ENCODE assay signal across 8 mouse cellular contexts in genomic region chr13:70840161-70840560, GRCm38 (mm10). TPM values are rescaled to one million over a fixed set of nuclear protein-coding genes. Genes with fewer than 3 reads are reported as not detected.
DNase-seq lines count a peak whose midpoint lies in the region; ATAC-seq and TF ChIP-seq lines count a peak whose summit lies in the region.
"Had no signal": no experiment of that assay in that cellular context is flagged by ENCODE, and none has a peak within 500 bp of the region (broad histone marks: within the 10 kb centered on the region; RNA-seq: fewer than 3 reads in every experiment).

No protein-coding gene starts in this region.

- H3K27me3 ChIP-seq in intestine, embryonic 15.5 days (replicated peaks): peaks cover 21% of the 10 kb centered on the region
- peaks cover 35% of the 10 kb centered on the region for H3K27me3 ChIP-seq in midbrain, embryonic 10.5 days (ENCODE audit: low read depth, poor library complexity, severe bottlenecking)
- H3K27me3 ChIP-seq in small intestine, adult 2 months (ENCODE audit: control insufficient read depth, insufficient read depth, low read length): peaks cover 5% of the 10 kb centered on the region; the same call in 1 of the 2 replicates

- no peak for TF ChIP-seq POLR2A in small intestine, adult 2 months (IDR thresholded peaks at IDR 0.05; ENCODE audit: low read depth, low read length)

- peak overlapping the region; percentile 39; the same call in 1 of the 2 replicates for H3K4me2 ChIP-seq in intestine, embryonic 15.5 days (replicated peaks)
- H3K4me2 ChIP-seq: liver, embryonic 13.5 days had no signal

- WGBS in intestine, embryonic 15.5 days: 7% methylated on average over 6 of the region's 6 CpGs
- WGBS in midbrain, embryonic 10.5 days: 9% methylated on average over 6 of the region's 6 CpGs
- 3% methylated on average over 6 of the region's 6 CpGs for WGBS in small intestine, adult 2 months

- H3K36me3 ChIP-seq in intestine, embryonic 15.5 days: no peaks in the 10 kb centered on the region
- no peaks in the 10 kb centered on the region for H3K36me3 ChIP-seq in midbrain, embryonic 10.5 days
- H3K36me3 ChIP-seq in small intestine, adult 2 months (ENCODE audit: control insufficient read depth, insufficient read depth, low read length): no peaks in the 10 kb centered on the region
- H3K36me3 ChIP-seq: liver, embryonic 13.5 days had no signal

- no peak overlapping the region for H3K4me3 ChIP-seq in intestine, embryonic 15.5 days (replicated peaks)
- H3K4me3 ChIP-seq in left cerebral cortex, adult 2 months: peak overlapping the region; percentile 59
- H3K4me3 ChIP-seq in midbrain, embryonic 10.5 days: no peak overlapping the region
- H3K4me3 ChIP-seq in small intestine, adult 2 months (ENCODE audit: low read depth, low read length): no peak overlapping the region
- H3K4me3 ChIP-seq: liver, embryonic 13.5 days had no signal

- no peak overlapping the region for H3K9ac ChIP-seq in intestine, embryonic 15.5 days
- H3K9ac ChIP-seq: liver, embryonic 13.5 days had no signal

- peak; percentile 91 for TF ChIP-seq CTCF in left cerebral cortex, adult 2 months (IDR thresholded peaks at IDR 0.05)
- TF ChIP-seq CTCF in small intestine, adult 2 months (IDR thresholded peaks at IDR 0.05; ENCODE audit: extremely low read depth, insufficient read length, insufficient replicate concordance, low read depth, low read length): peak; percentile 59; the same call in 1 of the 2 replicates

- ATAC-seq in intestine, embryonic 15.5 days: peak; percentile 52; the same call in 1 of the 2 replicates

- H3K4me1 ChIP-seq in intestine, embryonic 15.5 days (replicated peaks): peaks cover 8% of the 10 kb centered on the region
- peaks cover 20% of the 10 kb centered on the region for H3K4me1 ChIP-seq in midbrain, embryonic 10.5 days
- H3K4me1 ChIP-seq in small intestine, adult 2 months (ENCODE audit: control insufficient read depth, insufficient read depth, insufficient read length, low read length): peaks cover 18% of the 10 kb centered on the region
- H3K4me1 ChIP-seq: liver, embryonic 13.5 days had no signal

- H3K9me3 ChIP-seq in intestine, embryonic 15.5 days: no peaks in the 10 kb centered on the region
- no peaks in the 10 kb centered on the region for H3K9me3 ChIP-seq in midbrain, embryonic 10.5 days (replicated peaks)
- H3K9me3 ChIP-seq: liver, embryonic 13.5 days had no signal

- peak; percentile 62 for DNase-seq in adrenal gland, adult 2 months
- DNase-seq in cerebellum, adult 8-10 months: peak; percentile 41
- DNase-seq in frontal cortex, adult 2 months (ENCODE audit: extremely low spot score in 1 of 2, low spot score in 1 of 2): peak; percentile 49 to 91
- peak; percentile 78 for DNase-seq in left cerebral cortex, adult 2 months (ENCODE audit: extremely low spot score in 1 of 2, low spot score in 2 of 2)
- peak; percentile 70 for DNase-seq in midbrain, embryonic 10.5 days (ENCODE audit: low spot score)
- DNase-seq: liver, embryonic 13.5 days had no signal

- intact Hi-C loops in left cerebral cortex, adult 2 months (cut with DNase I): loop anchor here (1.0 to 5.0 kb wide), 3 partner anchors 73 to 197 kb away; no protein-coding TSS in a partner anchor

- no peak overlapping the region for H3K27ac ChIP-seq in intestine, embryonic 15.5 days
- no peak overlapping the region for H3K27ac ChIP-seq in left cerebral cortex, adult 2 months
- H3K27ac ChIP-seq in midbrain, embryonic 10.5 days (replicated peaks): no peak overlapping the region
- no peak overlapping the region for H3K27ac ChIP-seq in small intestine, adult 2 months (ENCODE audit: insufficient read depth, low read depth, low read length)
- H3K27ac ChIP-seq: liver, embryonic 13.5 days had no signal

RNA-seq across cellular contexts. Expression of gene Adamts16, which starts 1.4 kb away (rescaled TPM):
- total RNA-seq in adrenal gland, adult 2 months (2021): under 1 TPM; 0.17 to 0.29 TPM
- polyA plus RNA-seq in adrenal gland, adult 2 months (2012; rRNA removed): 0.38 and 0.46 TPM in 2 replicates
- polyA plus RNA-seq in frontal cortex, adult 2 months (2012; rRNA removed): 3.6 and 5.1 TPM in 2 replicates
- 1.7 and 1.9 TPM in 2 replicates for polyA plus RNA-seq in intestine, embryonic 15.5 days (2015; fragmentation: Nextera tagmentation; extraction: Ambion mirVana)
- total RNA-seq in left cerebral cortex, adult 2 months (2021): 1 to 10 TPM; 5.5 to 5.7 TPM
- polyA plus RNA-seq in midbrain, embryonic 10.5 days (2016; fragmentation: Nextera tagmentation; extraction: Ambion mirVana): 0.25 and 0.27 TPM in 2 replicates
- 0.08 TPM in 1 of 2 replicates, not detected in the other for polyA plus RNA-seq in small intestine, adult 2 months (2012; rRNA removed)
